Comparison of ENCODE assay signal across 9 mouse cellular contexts in genomic region chr7:133959200-133959599, GRCm38 (mm10).
DNase-seq lines count a peak whose midpoint lies in the region; ATAC-seq and TF ChIP-seq lines count a peak whose summit lies in the region.
"Had no signal": no experiment of that assay in that cellular context is flagged by ENCODE, and none has a peak within 500 bp of the region (broad histone marks: within the 10 kb centered on the region; RNA-seq: fewer than 3 reads in every experiment).

No protein-coding gene starts in this region.

- TF ChIP-seq POLR2A in embryonic fibroblast, embryonic 13.5 days (IDR thresholded peaks at IDR 0.05; ENCODE audit: low read depth, low read length) = no peak

- TF ChIP-seq CTCF in embryonic fibroblast, embryonic 13.5 days (IDR thresholded peaks at IDR 0.05; ENCODE audit: borderline replicate concordance, insufficient read depth, low read length) = peak; percentile 12; the same call in 1 of the 2 replicates
- TF ChIP-seq CTCF in lung, embryonic 14.5 days (IDR thresholded peaks at IDR 0.05; ENCODE audit: low read depth) = peak; percentile 54

- no peaks in the 10 kb centered on the region for H3K27me3 ChIP-seq in midbrain, embryonic 14.5 days (ENCODE audit: control insufficient read depth, insufficient read depth, low read length)
- H3K27me3 ChIP-seq in midbrain, embryonic 13.5 days = no peaks in the 10 kb centered on the region
- H3K27me3 ChIP-seq in lung, embryonic 14.5 days (ENCODE audit: insufficient read depth, low read length) = no peaks in the 10 kb centered on the region
- no peaks in the 10 kb centered on the region for H3K27me3 ChIP-seq in midbrain, embryonic 16.5 days (ENCODE audit: control insufficient read depth, insufficient read depth, low read depth, low read length)
- H3K27me3 ChIP-seq in hindbrain, embryonic 10.5 days (ENCODE audit: insufficient read depth, poor library complexity, severe bottlenecking) = no peaks in the 10 kb centered on the region
- H3K27me3 ChIP-seq: megakaryocyte, embryonic 14.5 days had no signal

- H3K4me1 ChIP-seq in midbrain, embryonic 14.5 days (ENCODE audit: control insufficient read depth, insufficient read depth, low read length) = no peaks in the 10 kb centered on the region
- H3K4me1 ChIP-seq in midbrain, embryonic 13.5 days (replicated peaks) = peaks cover 5% of the 10 kb centered on the region; the same call in 1 of the 2 replicates
- H3K4me1 ChIP-seq in embryonic fibroblast, embryonic 13.5 days (ENCODE audit: control insufficient read depth, insufficient read depth, low read length) = 0 out of 2 replicates have a peak, but pooled peaks cover 1% of the 10 kb centered on the region
- H3K4me1 ChIP-seq in lung, embryonic 14.5 days (ENCODE audit: insufficient read depth) = peaks cover 4% of the 10 kb centered on the region; the same call in 1 of the 2 replicates
- no peaks in the 10 kb centered on the region for H3K4me1 ChIP-seq in midbrain, embryonic 16.5 days (ENCODE audit: control insufficient read depth, insufficient read depth, low read length)
- H3K4me1 ChIP-seq in hindbrain, embryonic 10.5 days (replicated peaks) = 0 out of 2 replicates have a peak, but pooled peaks cover 5% of the 10 kb centered on the region
- H3K4me1 ChIP-seq: megakaryocyte, embryonic 14.5 days had no signal

- H3K27ac ChIP-seq in midbrain, embryonic 14.5 days (replicated peaks; ENCODE audit: low read depth, low read length) = no peak overlapping the region
- no peak overlapping the region for H3K27ac ChIP-seq in midbrain, embryonic 13.5 days
- H3K27ac ChIP-seq in embryonic fibroblast, embryonic 13.5 days (ENCODE audit: insufficient read depth, low read length) = no peak overlapping the region
- no peak overlapping the region for H3K27ac ChIP-seq in lung, embryonic 14.5 days (ENCODE audit: low read depth)
- no peak overlapping the region for H3K27ac ChIP-seq in midbrain, embryonic 16.5 days (ENCODE audit: low read length)
- no peak overlapping the region for H3K27ac ChIP-seq in hindbrain, embryonic 10.5 days

- H3K9ac ChIP-seq in midbrain, embryonic 14.5 days (replicated peaks; ENCODE audit: low read length) = no peak overlapping the region
- no peak overlapping the region for H3K9ac ChIP-seq in midbrain, embryonic 13.5 days (replicated peaks)
- no peak overlapping the region for H3K9ac ChIP-seq in lung, embryonic 14.5 days
- no peak overlapping the region for H3K9ac ChIP-seq in midbrain, embryonic 16.5 days (ENCODE audit: low read depth, low read length)

- no peaks in the 10 kb centered on the region for H3K36me3 ChIP-seq in midbrain, embryonic 14.5 days (ENCODE audit: control insufficient read depth, insufficient read depth, low read length)
- no peaks in the 10 kb centered on the region for H3K36me3 ChIP-seq in midbrain, embryonic 13.5 days
- peaks cover 30% of the 10 kb centered on the region for H3K36me3 ChIP-seq in lung, embryonic 14.5 days (ENCODE audit: insufficient read depth)
- no peaks in the 10 kb centered on the region for H3K36me3 ChIP-seq in midbrain, embryonic 16.5 days (ENCODE audit: control insufficient read depth, insufficient read depth, low read length)
- no peaks in the 10 kb centered on the region for H3K36me3 ChIP-seq in hindbrain, embryonic 10.5 days

- H3K4me2 ChIP-seq in midbrain, embryonic 14.5 days (ENCODE audit: low read length) = no peak overlapping the region
- no peak overlapping the region for H3K4me2 ChIP-seq in midbrain, embryonic 13.5 days (replicated peaks)
- H3K4me2 ChIP-seq in lung, embryonic 14.5 days = no peak overlapping the region
- no peak overlapping the region for H3K4me2 ChIP-seq in midbrain, embryonic 16.5 days (ENCODE audit: low read length)

- peak; percentile 33 for DNase-seq in midbrain, embryonic 14.5 days
- DNase-seq in adrenal gland, postnatal 14 days = peak; percentile 76
- DNase-seq in lung, embryonic 14.5 days = peak; percentile 47
- DNase-seq in thymus, postnatal 14 days = no peak
- no peak for DNase-seq in hindbrain, embryonic 10.5 days (ENCODE audit: low spot score)

- H3K4me3 ChIP-seq in midbrain, embryonic 14.5 days (replicated peaks; ENCODE audit: low read depth, low read length) = no peak overlapping the region
- H3K4me3 ChIP-seq in midbrain, embryonic 13.5 days (replicated peaks) = no peak overlapping the region
- no peak overlapping the region for H3K4me3 ChIP-seq in embryonic fibroblast, embryonic 13.5 days (ENCODE audit: insufficient read depth, low read length)
- no peak overlapping the region for H3K4me3 ChIP-seq in lung, embryonic 14.5 days (ENCODE audit: low read depth, low read length)
- H3K4me3 ChIP-seq in midbrain, embryonic 16.5 days (ENCODE audit: low read depth, low read length) = no peak overlapping the region
- no peak overlapping the region for H3K4me3 ChIP-seq in hindbrain, embryonic 10.5 days
- H3K4me3 ChIP-seq: megakaryocyte, embryonic 14.5 days had no signal

- H3K9me3 ChIP-seq in midbrain, embryonic 14.5 days (ENCODE audit: control insufficient read depth, low read length) = no peaks in the 10 kb centered on the region
- H3K9me3 ChIP-seq in midbrain, embryonic 13.5 days = no peaks in the 10 kb centered on the region
- H3K9me3 ChIP-seq in lung, embryonic 14.5 days (ENCODE audit: low read depth, low read length) = no peaks in the 10 kb centered on the region
- no peaks in the 10 kb centered on the region for H3K9me3 ChIP-seq in midbrain, embryonic 16.5 days (replicated peaks; ENCODE audit: control insufficient read depth, low read length, poor library complexity, severe bottlenecking)
- H3K9me3 ChIP-seq in hindbrain, embryonic 10.5 days = no peaks in the 10 kb centered on the region
- H3K9me3 ChIP-seq: megakaryocyte, embryonic 14.5 days had no signal

- ATAC-seq in midbrain, embryonic 14.5 days (ENCODE audit: low FRiP score, low TSS enrichment) = no peak
- no peak for ATAC-seq in midbrain, embryonic 13.5 days
- no peak for ATAC-seq in lung, embryonic 14.5 days (ENCODE audit: insufficient read depth)
- ATAC-seq in midbrain, embryonic 16.5 days = no peak

- 58% methylated on average over 4 of the region's 4 CpGs for WGBS in midbrain, embryonic 14.5 days
- 58% methylated on average over 4 of the region's 4 CpGs for WGBS in midbrain, embryonic 13.5 days
- 63% methylated on average over 4 of the region's 4 CpGs for WGBS in lung, embryonic 14.5 days
- 69% methylated on average over 4 of the region's 4 CpGs for WGBS in midbrain, embryonic 16.5 days
- WGBS in hindbrain, embryonic 10.5 days = 63% methylated on average over 4 of the region's 4 CpGs

Comparison
In these comparisons a context has a peak if more than half of its experiments do, and no peak if none do; other contexts are left out.
1. DNase-seq: peak in midbrain, embryonic 14.5 days (single experiment), adrenal gland, postnatal 14 days (single experiment) and lung, embryonic 14.5 days (single experiment); none in thymus, postnatal 14 days (single experiment) and hindbrain, embryonic 10.5 days (single experiment).